Mouse (Mus musculus): ENCODE results near the gene Aph1b.

Gene Aph1b

GRCm38 (mm10) chr9:66736551-66736950 lies 58.7 kb downstream of the Aph1b start:
- no peak for DNase-seq

DNA sequence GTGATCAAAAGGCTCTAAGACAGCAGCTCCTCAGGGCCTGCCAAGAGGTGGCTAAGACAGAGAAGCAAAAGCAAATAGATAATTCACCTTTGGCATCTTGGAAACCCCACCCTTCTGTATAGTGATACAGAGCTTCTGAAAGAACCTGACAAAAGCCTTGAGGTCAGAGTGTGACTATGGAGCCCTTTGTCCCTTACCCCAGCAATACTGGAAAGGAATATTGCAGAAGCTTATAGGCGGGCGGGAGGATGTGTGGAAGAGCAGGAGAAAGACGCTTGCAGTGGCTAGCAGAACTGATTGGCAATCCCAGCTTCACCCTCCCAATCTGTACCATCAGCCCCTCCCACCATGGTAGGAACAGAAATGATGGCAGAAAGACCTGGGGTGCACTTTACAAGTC lies 59.3 kb downstream of the Aph1b start:
- DNase-seq: no peak

- DNase-seq: no peak
These were observed 60.2 kb downstream of the Aph1b start for GRCm38 (mm10) chr9:66735122-66735521.

DNA sequence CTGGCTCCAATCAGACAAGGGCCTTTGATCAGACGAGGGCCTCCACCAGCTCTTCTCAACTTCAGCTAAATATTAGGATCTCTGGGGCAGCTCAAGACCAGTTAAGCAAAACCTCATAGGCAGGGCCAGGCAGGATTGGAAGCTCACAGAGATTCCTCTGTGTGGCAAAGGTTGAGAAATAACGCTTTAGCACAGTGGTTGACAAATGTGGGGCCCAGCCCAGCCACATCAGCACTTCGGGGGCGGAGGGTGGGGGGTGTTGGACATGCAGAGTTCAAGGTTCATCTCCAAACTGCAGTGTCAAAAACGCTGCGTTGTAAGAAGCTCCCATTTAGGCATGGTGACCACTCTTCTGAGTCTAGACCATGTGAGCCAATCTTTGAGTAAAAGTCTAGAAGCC lies 60.7 kb downstream of the Aph1b start:
- DNase-seq: no peak

GRCm38 (mm10) chr9:66732791-66733691 lies 62.2 kb downstream of the Aph1b start:
- DNase-seq: no peak

- DNase-seq: no peak
These were observed 64.0 kb downstream of the Aph1b start for GRCm38 (mm10) chr9:66731284-66731683.

- DNase-seq: no peak
These were observed 64.7 kb downstream of the Aph1b start for GRCm38 (mm10) chr9:66730556-66730955.

DNA sequence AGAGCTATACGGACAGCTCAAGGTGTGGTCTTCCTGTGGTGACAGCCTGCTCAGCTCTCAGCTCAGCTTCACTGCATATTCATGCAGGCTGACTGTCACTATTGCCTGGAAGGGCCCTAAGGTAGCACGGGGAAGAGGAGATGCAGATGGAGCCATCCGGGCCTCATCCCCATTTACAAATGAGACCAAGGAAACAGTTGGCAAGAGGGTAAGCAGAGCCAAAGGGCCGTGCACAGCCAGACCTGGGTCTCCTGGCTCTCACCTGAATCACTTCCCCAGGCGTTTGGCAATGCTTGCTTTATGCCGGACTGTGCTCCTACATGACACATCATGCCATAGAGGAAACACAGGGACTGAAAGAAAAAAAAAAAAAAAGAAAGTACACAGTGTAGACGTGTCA lies 68.0 kb downstream of the Aph1b start:
- DNase-seq: no peak

- no peak for DNase-seq
These were observed 69.7 kb downstream of the Aph1b start for GRCm38 (mm10) chr9:66725591-66725990.

Measured in lung, postnatal 36 days (tissue).